Mouse (Mus musculus): ENCODE results near the gene 0610037L13Rik. TPM values are rescaled to one million over a fixed set of nuclear protein-coding genes. Genes with fewer than 3 reads are reported as not detected.

Gene 0610037L13Rik
- total RNA-seq, 2 experiments from 2014 or later = 49.8 to 53.5 TPM

Other genes with a start within 250 kb of the 0610037L13Rik start
- not detected in 2 replicates for gene Dmrtb1, start 205.6 kb upstream of the 0610037L13Rik start, total RNA-seq (2014; fragmentation: Nextera tagmentation)
- gene Dmrtb1, start 205.6 kb upstream of the 0610037L13Rik start, total RNA-seq (2017) = not detected in 2 replicates
- gene Lrp8, start 87.6 kb upstream of the 0610037L13Rik start, total RNA-seq (2014; fragmentation: Nextera tagmentation) = 7.4 and 10.9 TPM in 2 replicates
- 4.9 and 5.6 TPM in 2 replicates for gene Lrp8, start 87.6 kb upstream of the 0610037L13Rik start, total RNA-seq (2017)
- 256 and 308 TPM in 2 replicates for gene Magoh, start 10.1 kb upstream of the 0610037L13Rik start, total RNA-seq (2014; fragmentation: Nextera tagmentation)
- 300 and 428 TPM in 2 replicates for gene Magoh, start 10.1 kb upstream of the 0610037L13Rik start, total RNA-seq (2017)
- gene Cpt2, start 33.8 kb downstream of the 0610037L13Rik start, total RNA-seq (2014; fragmentation: Nextera tagmentation) = 48.6 and 51.8 TPM in 2 replicates
- 25.6 and 44.4 TPM in 2 replicates for gene Cpt2, start 33.8 kb downstream of the 0610037L13Rik start, total RNA-seq (2017)
- not detected in 2 replicates for gene Slc1a7, start 78.5 kb downstream of the 0610037L13Rik start, total RNA-seq (2014; fragmentation: Nextera tagmentation)
- gene Slc1a7, start 78.5 kb downstream of the 0610037L13Rik start, total RNA-seq (2017) = not detected in 2 replicates
- gene Podn, start 206.6 kb downstream of the 0610037L13Rik start, total RNA-seq (2014; fragmentation: Nextera tagmentation) = 1.4 TPM in 1 of 2 replicates, not detected in the other
- 1.2 TPM in 1 of 2 replicates, not detected in the other for gene Podn, start 206.6 kb downstream of the 0610037L13Rik start, total RNA-seq (2017)

All from megakaryocyte-erythroid progenitor cell, adult 5-6 weeks (primary cell).